Mouse (Mus musculus) stomach, postnatal 0 days (tissue): Measurements from ENCODE around the gene Rexo4.

Experiments
- CTCF ChIP-seq: IDR thresholded peaks from 2 replicates; pipeline ENCODE4 v1.5.1; 2016; ENCODE audit warnings: antibody characterized with exemption, low read depth, mild to moderate bottlenecking, moderate library complexity
- EP300 ChIP-seq: optimal IDR thresholded peaks from 2 replicates; pipeline ENCODE3; 2016; ENCODE audit warnings: antibody characterized with exemption

DNA sequence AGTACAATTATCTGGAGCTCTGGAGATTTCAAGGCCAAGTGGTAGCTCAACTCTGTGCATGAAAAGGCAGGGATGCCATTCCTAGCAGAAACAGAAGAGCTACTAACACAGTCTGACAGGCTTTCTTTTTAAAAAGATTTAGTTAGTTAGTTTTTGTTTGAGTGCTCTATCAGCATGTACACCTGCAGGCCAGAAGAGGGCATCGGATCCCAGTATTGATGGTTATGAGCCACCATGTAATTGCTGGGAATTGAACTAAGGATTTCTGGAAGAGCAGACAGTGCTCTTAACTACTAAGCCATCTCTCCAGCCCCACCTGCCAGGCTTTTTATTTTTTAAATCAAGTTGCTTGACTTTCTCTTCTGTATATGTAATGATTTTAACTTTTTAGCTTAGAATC lies 33.3 kb upstream of the Rexo4 start:
- TF ChIP-seq EP300 = no peak
- peak; percentile 47 for TF ChIP-seq CTCF
